8 mouse cellular contexts compared by ENCODE assay signal in genomic region chr16:18876091-18876441, GRCm38 (mm10). TPM values are rescaled to one million over a fixed set of nuclear protein-coding genes. Genes with fewer than 3 reads are reported as not detected.
A peak's percentile ranks its signal among the peaks of the same experiment; 100 is the strongest.
DNase-seq lines count a peak whose midpoint lies in the region; ATAC-seq and TF ChIP-seq lines count a peak whose summit lies in the region.

No protein-coding gene starts in this region.

- H3K27me3 ChIP-seq in kidney, postnatal 0 days (ENCODE audit: insufficient read depth, low read length): no peaks in the 10 kb centered on the region
- H3K27me3 ChIP-seq in hindbrain, embryonic 15.5 days: no peaks in the 10 kb centered on the region
- H3K27me3 ChIP-seq in midbrain, embryonic 15.5 days (replicated peaks): no peaks in the 10 kb centered on the region

- H3K4me2 ChIP-seq in kidney, postnatal 0 days (ENCODE audit: low read length): peak overlapping the region; percentile 90
- peak overlapping the region; percentile 85 for H3K4me2 ChIP-seq in hindbrain, embryonic 15.5 days
- peak overlapping the region; percentile 81 for H3K4me2 ChIP-seq in midbrain, embryonic 15.5 days

- TF ChIP-seq CTCF in kidney, postnatal 0 days (IDR thresholded peaks at IDR 0.05; ENCODE audit: low read depth): no peak

- intact Hi-C loops in gastrocnemius, postnatal 36 days (cut with DNase I): no loop called here

- H3K27ac ChIP-seq in kidney, postnatal 0 days: peak overlapping the region; percentile 97
- H3K27ac ChIP-seq in hindbrain, embryonic 15.5 days (replicated peaks): peak overlapping the region; percentile 97
- peak overlapping the region; percentile 98 for H3K27ac ChIP-seq in midbrain, embryonic 15.5 days

- H3K9me3 ChIP-seq in kidney, postnatal 0 days (replicated peaks; ENCODE audit: low read length): no peaks in the 10 kb centered on the region
- no peaks in the 10 kb centered on the region for H3K9me3 ChIP-seq in hindbrain, embryonic 15.5 days
- no peaks in the 10 kb centered on the region for H3K9me3 ChIP-seq in midbrain, embryonic 15.5 days

- H3K4me3 ChIP-seq in kidney, postnatal 0 days (replicated peaks; ENCODE audit: low read depth, low read length): peak overlapping the region; percentile 95
- peak overlapping the region; percentile 94 for H3K4me3 ChIP-seq in hindbrain, embryonic 15.5 days
- H3K4me3 ChIP-seq in midbrain, embryonic 15.5 days: peak overlapping the region; percentile 99

- peaks cover 24% of the 10 kb centered on the region for H3K36me3 ChIP-seq in kidney, postnatal 0 days (ENCODE audit: insufficient read depth, low read length)
- peaks cover 26% of the 10 kb centered on the region for H3K36me3 ChIP-seq in hindbrain, embryonic 15.5 days
- H3K36me3 ChIP-seq in midbrain, embryonic 15.5 days (replicated peaks): peaks cover 27% of the 10 kb centered on the region; the same call in 1 of the 2 replicates

- peak overlapping the region; percentile 92 for H3K9ac ChIP-seq in kidney, postnatal 0 days (ENCODE audit: low read depth, low read length)
- H3K9ac ChIP-seq in hindbrain, embryonic 15.5 days: peak overlapping the region; percentile 94
- H3K9ac ChIP-seq in midbrain, embryonic 15.5 days: peak overlapping the region; percentile 98

- peak; percentile 10; the same call in 1 of the 2 replicates for ATAC-seq in kidney, postnatal 0 days (replicated peaks; ENCODE audit: low FRiP score, low read depth)
- 0 out of 2 replicates have a peak, but pooled peaks have one; percentile 0 for ATAC-seq in common myeloid progenitor, adult 5-6 weeks (replicated peaks; ENCODE audit: low read depth, poor library complexity, severe bottlenecking)
- no peak for ATAC-seq in hindbrain, embryonic 15.5 days (ENCODE audit: low FRiP score, low read depth)
- no peak for ATAC-seq in midbrain, embryonic 15.5 days (replicated peaks)

- peaks cover 8% of the 10 kb centered on the region; the same call in 1 of the 2 replicates for H3K4me1 ChIP-seq in kidney, postnatal 0 days (replicated peaks; ENCODE audit: insufficient read depth, low read length)
- peaks cover 37% of the 10 kb centered on the region for H3K4me1 ChIP-seq in hindbrain, embryonic 15.5 days (replicated peaks)
- peaks cover 31% of the 10 kb centered on the region for H3K4me1 ChIP-seq in midbrain, embryonic 15.5 days

- whole genome bisulfite sequencing in kidney, postnatal 0 days: 2% methylated on average over 17 of the region's 17 CpGs
- 1% methylated on average over 17 of the region's 17 CpGs for WGBS in hindbrain, embryonic 15.5 days
- under 1% methylated on average over 17 of the region's 17 CpGs for WGBS in midbrain, embryonic 15.5 days

- DNase-seq in kidney, postnatal 0 days (ENCODE audit: low spot score): no peak
- DNase-seq in kidney, postnatal 14 days: no peak
- DNase-seq in cerebellum, postnatal 25 days: no peak
- DNase-seq in urinary bladder, adult 18-20 months (ENCODE audit: low spot score in 2 of 2): no peak
- no peak for DNase-seq in gastrocnemius, postnatal 36 days

RNA-seq across cellular contexts. Expression of gene Mrpl40, which starts 0.6 kb away (rescaled TPM):
- 89.9 and 96.5 TPM in 2 replicates for polyA plus RNA-seq in kidney, postnatal 0 days (2015; fragmentation: Nextera tagmentation; extraction: Ambion mirVana)
- 105 and 109 TPM in 2 replicates for total RNA-seq in common myeloid progenitor, adult 5-6 weeks (2017)
- polyA plus RNA-seq in hindbrain, embryonic 15.5 days (2015; fragmentation: Nextera tagmentation; extraction: Ambion mirVana): 82.5 and 88.1 TPM in 2 replicates
- polyA plus RNA-seq in midbrain, embryonic 15.5 days (2015; fragmentation: Nextera tagmentation; extraction: Ambion mirVana): 73.1 and 74.2 TPM in 2 replicates
- 10 to 100 TPM; 42.7 to 43.1 TPM for total RNA-seq in gastrocnemius, postnatal 36 days (2021)

RNA-seq across cellular contexts. Expression of gene Hira, which starts 0.8 kb away (rescaled TPM):
- 11.1 and 11.2 TPM in 2 replicates for polyA plus RNA-seq in kidney, postnatal 0 days (2015; fragmentation: Nextera tagmentation; extraction: Ambion mirVana)
- total RNA-seq in common myeloid progenitor, adult 5-6 weeks (2017): 95.4 and 106 TPM in 2 replicates
- 19.1 and 21.2 TPM in 2 replicates for polyA plus RNA-seq in hindbrain, embryonic 15.5 days (2015; fragmentation: Nextera tagmentation; extraction: Ambion mirVana)
- 22.7 and 29.1 TPM in 2 replicates for polyA plus RNA-seq in midbrain, embryonic 15.5 days (2015; fragmentation: Nextera tagmentation; extraction: Ambion mirVana)
- total RNA-seq in gastrocnemius, postnatal 36 days (2021): 10 to 100 TPM; 21.4 to 23.0 TPM

RNA-seq across cellular contexts. Expression of gene Gm28539, which starts 39.7 kb away (rescaled TPM):
- polyA plus RNA-seq in kidney, postnatal 0 days (2015; fragmentation: Nextera tagmentation; extraction: Ambion mirVana): not detected in 2 replicates
- total RNA-seq in common myeloid progenitor, adult 5-6 weeks (2017): not detected in 2 replicates
- polyA plus RNA-seq in hindbrain, embryonic 15.5 days (2015; fragmentation: Nextera tagmentation; extraction: Ambion mirVana): 0.17 TPM in 1 of 2 replicates, not detected in the other
- polyA plus RNA-seq in midbrain, embryonic 15.5 days (2015; fragmentation: Nextera tagmentation; extraction: Ambion mirVana): 0.17 and 0.28 TPM in 2 replicates
- total RNA-seq in gastrocnemius, postnatal 36 days (2021): 1 to 10 TPM in 1 of 2 experiments, not detected in 1; 1.7 TPM

RNA-seq across cellular contexts. Expression of gene 2510002D24Rik, which starts 39.7 kb away (rescaled TPM):
- 27.5 and 30.5 TPM in 2 replicates for polyA plus RNA-seq in kidney, postnatal 0 days (2015; fragmentation: Nextera tagmentation; extraction: Ambion mirVana)
- total RNA-seq in common myeloid progenitor, adult 5-6 weeks (2017): 26.1 and 34.9 TPM in 2 replicates
- polyA plus RNA-seq in hindbrain, embryonic 15.5 days (2015; fragmentation: Nextera tagmentation; extraction: Ambion mirVana): 39.2 and 44.8 TPM in 2 replicates
- 48.2 and 50.5 TPM in 2 replicates for polyA plus RNA-seq in midbrain, embryonic 15.5 days (2015; fragmentation: Nextera tagmentation; extraction: Ambion mirVana)
- total RNA-seq in gastrocnemius, postnatal 36 days (2021): 10 to 100 TPM; 14.4 to 17.6 TPM

Comparison
In these comparisons a context has a peak if more than half of its experiments do, and no peak if none do; other contexts are left out.
1. ATAC-seq: peak in kidney, postnatal 0 days (single experiment) and common myeloid progenitor, adult 5-6 weeks (single experiment); none in hindbrain, embryonic 15.5 days (single experiment) and midbrain, embryonic 15.5 days (single experiment).
2. Peak in every context shown above with its lines, with median percentiles within 50 percentile points of each other: H3K27ac ChIP-seq, H3K4me2 ChIP-seq, H3K4me3 ChIP-seq and H3K9ac ChIP-seq.